Mouse (Mus musculus) midbrain, embryonic 10.5 days (tissue): ENCODE data around the gene Tbxas1. TPM values are rescaled to one million over a fixed set of nuclear protein-coding genes. Genes with fewer than 3 reads are reported as not detected.

ENCODE experiments used
- DNase-seq: peaks from one replicate; pipeline ENCODE4 v3.0.0-alpha.2; 2017; ENCODE audit warnings: low spot score
- H3K27ac ChIP-seq: fragments of 300-500 bp; sonication (generic); replicated peaks from 2 replicates; pipeline ENCODE4 v1.5.1; 2016; ENCODE audit warnings: mild to moderate bottlenecking
- H3K27me3 ChIP-seq: fragments of 300-500 bp; sonication (generic); 2 replicates; pipeline ENCODE4 v1.6.1; 2016; ENCODE audit warnings: low read depth, mild to moderate bottlenecking; ENCODE audit not compliant: poor library complexity, severe bottlenecking
- H3K36me3 ChIP-seq: fragments of 300-500 bp; sonication (generic); 2 replicates; pipeline ENCODE4 v1.6.1; 2016; ENCODE audit warnings: mild to moderate bottlenecking, moderate library complexity
- H3K4me1 ChIP-seq: fragments of 300-500 bp; sonication (generic); 2 replicates; pipeline ENCODE4 v1.6.1; 2016
- H3K4me3 ChIP-seq: fragments of 300-500 bp; sonication (generic); 2 replicates; pipeline ENCODE4 v1.5.1; 2016; ENCODE audit warnings: mild to moderate bottlenecking, moderate library complexity
- H3K9me3 ChIP-seq: fragments of 300-500 bp; sonication (generic); replicated peaks from 2 replicates; pipeline ENCODE4 v1.6.1; 2016; ENCODE audit warnings: mild to moderate bottlenecking
- WGBS: fragments of 180-500 bp; shearing (Covaris S2); methylation state at CpG from one replicate; pipeline ENCODE4 v1.1.7; 2016; 5-methylcytosine and 5-hydroxymethylcytosine counted together
- polyA plus RNA-seq: library from polyadenylated mRNA; unstranded; fragments of >200 nt; fragmentation: Nextera tagmentation; extraction: Ambion mirVana; gene quantifications from 2 replicates; pipeline ENCODE4 v1.2.1, GENCODE M21; 2016

Tbxas1 gene
- polyA plus RNA-seq, 1 experiment from 2014 or later, result 1.1 TPM

DNA sequence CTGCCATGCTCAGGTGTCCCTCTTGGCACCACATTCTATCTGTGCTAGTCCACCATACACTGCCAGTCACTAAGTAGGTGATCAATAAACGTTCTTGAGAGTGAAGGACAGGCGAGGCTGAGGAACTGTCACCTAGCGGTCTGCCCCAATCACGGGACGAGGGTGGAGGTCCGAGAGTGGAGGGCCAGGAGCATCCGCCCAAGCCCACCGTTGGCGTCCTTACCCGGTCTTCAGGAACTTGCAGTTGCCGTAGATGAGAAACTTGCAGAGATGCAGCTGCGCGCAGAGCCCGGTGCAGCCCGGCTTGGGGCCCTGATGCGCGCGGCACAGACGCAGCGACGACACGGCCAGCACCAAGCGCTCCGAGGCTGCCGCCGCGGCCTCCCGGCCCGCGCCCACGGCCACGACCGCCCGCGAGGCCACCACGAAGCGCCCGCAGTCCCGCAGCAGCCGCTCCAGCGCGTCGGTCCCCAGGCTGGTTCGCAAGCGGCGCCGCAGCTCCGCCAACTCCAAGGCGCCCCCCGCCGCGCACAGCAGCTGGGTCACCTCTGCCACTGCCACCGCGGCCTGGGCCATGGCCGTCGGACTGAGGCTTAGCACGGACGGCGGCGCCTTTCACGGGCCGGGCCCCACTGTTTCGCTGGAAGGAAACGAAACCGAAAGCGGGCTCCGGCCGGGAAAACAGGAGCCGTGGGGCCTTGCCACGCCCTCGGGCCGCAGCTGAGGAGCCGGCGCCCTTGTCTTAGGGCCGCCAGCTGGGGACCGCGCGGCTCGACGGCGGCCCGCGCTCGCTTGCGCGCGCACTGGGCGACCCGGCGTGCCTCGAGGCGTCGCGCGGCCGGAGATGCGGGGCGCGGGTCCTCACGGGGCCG is 242.6 kb downstream of the Tbxas1 start, which contains the start of gene Parp12:
Gene Parp12, minus strand, starts transcription at position 766 of the 872 bp plus-strand sequence.
- H3K4me3 ChIP-seq, result peak within 1 kb of the TSS; percentile 67
- H3K4me1 ChIP-seq, result peaks cover 14% of the 10 kb centered on the region
- peaks cover 7% of the 10 kb centered on the region for H3K9me3 ChIP-seq
- no peaks in the 10 kb centered on the region for H3K36me3 ChIP-seq
- peak within 1 kb of the TSS; percentile 75 for H3K27ac ChIP-seq
- peaks cover 63% of the 10 kb centered on the region for H3K27me3 ChIP-seq
- 4% methylated on average over 101 of the region's 101 CpGs for WGBS
- peak; percentile 64 for DNase-seq

DNA sequence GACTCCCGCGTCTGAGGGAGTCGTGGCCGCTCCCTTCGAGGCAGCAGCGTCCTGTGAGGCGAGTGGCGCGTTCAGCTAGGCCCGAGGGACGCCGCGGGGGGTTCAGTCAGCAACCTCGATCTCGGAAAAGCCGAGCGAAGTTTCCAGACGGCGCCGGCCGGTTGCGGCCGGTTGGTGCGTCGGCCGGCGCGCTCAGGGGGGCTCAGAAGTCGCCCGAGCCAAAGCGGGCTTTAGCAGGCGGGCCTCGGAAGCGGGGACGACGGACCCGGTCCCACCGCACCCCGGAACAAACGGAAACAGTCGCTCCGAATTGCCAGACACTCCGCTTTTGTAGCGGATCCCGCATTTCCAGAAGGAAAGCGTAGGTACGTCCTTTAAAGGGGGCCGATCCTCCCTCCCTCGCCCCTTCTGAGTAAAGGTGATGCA is 243.3 kb downstream of the Tbxas1 start:
- Histone ChIP-seq H3K9me3 (peaks cover 7% of the 10 kb centered on the region), H3K27ac (peak overlapping the region; percentile 75), H3K4me3 (peak overlapping the region; percentile 67), H3K4me1 (peaks cover 14% of the 10 kb centered on the region), H3K36me3 (no peaks in the 10 kb centered on the region), H3K27me3 (peaks cover 63% of the 10 kb centered on the region)
- peak; percentile 49 for DNase-seq
- 12% methylated on average over 49 of the region's 49 CpGs for WGBS

DNA sequence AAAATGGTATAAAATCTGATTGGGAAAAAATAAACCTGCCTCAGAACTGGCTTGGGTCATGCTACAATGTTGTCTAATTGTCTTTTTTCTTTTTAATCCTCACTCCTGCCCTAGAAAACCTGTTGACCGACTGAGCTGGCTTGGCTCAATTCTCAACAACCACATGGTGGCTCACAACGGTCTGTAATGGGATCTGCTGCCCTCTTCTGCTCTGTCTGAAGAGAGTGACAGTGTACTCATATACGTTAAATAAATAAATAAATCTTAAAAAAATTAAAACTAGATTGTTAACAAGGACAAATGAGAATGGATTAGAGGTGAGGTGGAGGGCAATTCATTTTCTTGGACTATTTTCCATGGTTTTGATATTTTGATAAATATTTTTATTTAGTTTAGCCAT is 245.5 kb downstream of the Tbxas1 start:
- peaks cover 14% of the 10 kb centered on the region for H3K4me1 ChIP-seq
- no peak for DNase-seq
- WGBS, result 72% methylated on average over 3 of the region's 3 CpGs
- H3K27me3 ChIP-seq, result peaks cover 51% of the 10 kb centered on the region
- no peak overlapping the region for H3K4me3 ChIP-seq
- H3K27ac ChIP-seq, result no peak overlapping the region
- peaks cover 7% of the 10 kb centered on the region for H3K9me3 ChIP-seq
- no peaks in the 10 kb centered on the region for H3K36me3 ChIP-seq

DNA sequence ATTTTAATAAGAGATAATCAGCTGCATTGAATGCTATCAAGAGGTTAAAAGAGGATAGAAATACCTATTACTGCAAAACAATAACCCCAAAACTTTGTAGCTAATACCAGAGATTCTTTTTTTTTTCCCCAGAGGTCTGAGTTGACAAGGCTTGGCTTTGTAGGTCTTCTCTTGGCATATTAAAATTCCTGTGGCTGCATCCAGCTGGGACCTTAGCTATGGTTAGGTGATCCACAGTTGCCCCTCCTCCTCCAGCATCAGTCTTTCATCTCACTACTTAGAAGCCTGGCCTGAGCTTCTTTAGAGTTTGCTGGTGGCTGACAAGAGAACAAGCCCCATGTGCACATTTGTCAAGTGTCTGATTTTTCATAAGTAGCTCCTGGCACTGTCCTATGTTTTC is 249.5 kb downstream of the Tbxas1 start:
- Histone ChIP-seq H3K4me3 (no peak overlapping the region), H3K4me1 (no peaks in the 10 kb centered on the region), H3K9me3 (peaks cover 19% of the 10 kb centered on the region), H3K27me3 (peaks cover 11% of the 10 kb centered on the region), H3K27ac (no peak overlapping the region), H3K36me3 (no peaks in the 10 kb centered on the region)
- no peak for DNase-seq

DNA sequence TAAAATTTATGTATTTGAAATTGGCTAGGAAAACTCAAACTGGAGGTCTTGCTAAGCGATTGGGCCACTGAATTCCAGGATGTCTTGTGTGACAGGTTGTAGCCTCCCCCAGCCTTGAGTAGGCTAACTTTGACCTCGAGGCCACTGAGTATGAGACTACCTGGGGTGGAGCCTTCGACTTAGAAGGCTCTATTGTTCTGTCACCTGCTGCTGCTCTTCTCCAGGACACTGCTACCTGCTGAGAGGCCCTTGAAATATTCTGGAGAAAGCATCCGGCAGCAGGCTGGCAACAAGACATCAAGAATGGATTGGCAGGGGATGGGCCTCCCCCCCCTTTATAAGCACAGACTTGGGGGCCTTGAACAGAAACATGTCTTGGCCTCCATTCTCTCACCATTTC is 256.3 kb downstream of the Tbxas1 start:
- peaks cover 19% of the 10 kb centered on the region for H3K9me3 ChIP-seq
- 39% methylated on average over 4 of the region's 4 CpGs for WGBS
- H3K27me3 ChIP-seq, result no peaks in the 10 kb centered on the region

DNA sequence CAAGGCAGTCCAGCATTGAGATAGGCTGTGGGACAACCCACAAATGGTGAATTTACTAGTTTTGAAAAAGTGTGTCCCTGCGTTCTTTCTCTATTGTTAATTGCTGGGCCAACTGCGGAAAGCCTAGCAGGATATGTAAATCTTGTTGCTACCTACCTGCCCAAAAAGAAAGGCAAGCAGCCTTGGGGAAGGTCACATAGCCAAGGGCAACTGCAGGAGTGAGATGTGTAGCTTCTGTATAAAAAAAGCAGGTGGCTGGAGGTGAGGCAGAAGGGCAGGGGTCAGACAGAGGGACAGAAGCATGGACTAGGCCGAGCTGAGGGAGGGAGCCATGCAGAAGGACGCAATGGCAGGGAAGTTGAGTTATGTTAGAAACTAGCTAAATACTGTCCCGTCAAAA is 257.4 kb downstream of the Tbxas1 start:
- no peaks in the 10 kb centered on the region for H3K27me3 ChIP-seq
- no peak overlapping the region for H3K4me3 ChIP-seq
- H3K4me1 ChIP-seq, result no peaks in the 10 kb centered on the region; the same call in 1 of the 2 replicates
- peaks cover 46% of the 10 kb centered on the region for H3K36me3 ChIP-seq
- peaks cover 14% of the 10 kb centered on the region for H3K9me3 ChIP-seq
- no peak overlapping the region for H3K27ac ChIP-seq
- DNase-seq, result no peak
- 64% methylated on average over 5 of the region's 5 CpGs for WGBS

More for the DNA sequence above, 256.3 kb downstream of the Tbxas1 start:
- Histone ChIP-seq H3K4me1 (no peaks in the 10 kb centered on the region; the same call in 1 of the 2 replicates), H3K27ac (no peak overlapping the region), H3K4me3 (no peak overlapping the region), H3K36me3 (peaks cover 37% of the 10 kb centered on the region)
- no peak for DNase-seq

Other genes starting within 250 kb of the Tbxas1 start
- 0.14 TPM in 1 of 2 replicates, not detected in the other for gene Klrg2, start 238.2 kb upstream of the Tbxas1 start, polyA plus RNA-seq
- 1.1 and 1.3 TPM in 2 replicates for gene Clec2l, start 212.3 kb upstream of the Tbxas1 start, polyA plus RNA-seq
- 25.9 and 29.7 TPM in 2 replicates for gene Hipk2, start 761 bp downstream of the Tbxas1 start, polyA plus RNA-seq
- 0.94 and 2.1 TPM in 2 replicates for gene Parp12, start 242.9 kb downstream of the Tbxas1 start, polyA plus RNA-seq